Mouse (Mus musculus): ENCODE measurements around the gene Senp1.

GRCm38 (mm10) chr15:98042508-98042907 lies 51.0 kb downstream of the Senp1 start:
- TF ChIP-seq CTCF (IDR thresholded peaks at IDR 0.05; ENCODE audit: borderline replicate concordance, insufficient read depth, low read depth, low read length) (no peak), POLR2A (IDR thresholded peaks at IDR 0.05; ENCODE audit: borderline replicate concordance, insufficient read depth, low read length) (no peak)
